Mouse (Mus musculus) midbrain, embryonic 10.5 days (tissue): Measurements from ENCODE around the gene Ptprd. TPM values are rescaled to one million over a fixed set of nuclear protein-coding genes. Genes with fewer than 3 reads are reported as not detected.

Experiments used
- DNase-seq: peaks from one replicate; pipeline ENCODE4 v3.0.0-alpha.2; 2017; ENCODE audit warnings: low spot score
- H3K27ac ChIP-seq: fragments of 300-500 bp; sonication (generic); replicated peaks from 2 replicates; pipeline ENCODE4 v1.5.1; 2016; ENCODE audit warnings: mild to moderate bottlenecking
- H3K27me3 ChIP-seq: fragments of 300-500 bp; sonication (generic); 2 replicates; pipeline ENCODE4 v1.6.1; 2016; ENCODE audit warnings: low read depth, mild to moderate bottlenecking; ENCODE audit not compliant: poor library complexity, severe bottlenecking
- H3K36me3 ChIP-seq: fragments of 300-500 bp; sonication (generic); 2 replicates; pipeline ENCODE4 v1.6.1; 2016; ENCODE audit warnings: mild to moderate bottlenecking, moderate library complexity
- H3K4me1 ChIP-seq: fragments of 300-500 bp; sonication (generic); 2 replicates; pipeline ENCODE4 v1.6.1; 2016
- H3K4me3 ChIP-seq: fragments of 300-500 bp; sonication (generic); 2 replicates; pipeline ENCODE4 v1.5.1; 2016; ENCODE audit warnings: mild to moderate bottlenecking, moderate library complexity
- H3K9me3 ChIP-seq: fragments of 300-500 bp; sonication (generic); replicated peaks from 2 replicates; pipeline ENCODE4 v1.6.1; 2016; ENCODE audit warnings: mild to moderate bottlenecking
- WGBS: fragments of 180-500 bp; shearing (Covaris S2); methylation state at CpG from one replicate; pipeline ENCODE4 v1.1.7; 2016; 5-methylcytosine and 5-hydroxymethylcytosine counted together
- polyA plus RNA-seq: library from polyadenylated mRNA; unstranded; fragments of >200 nt; fragmentation: Nextera tagmentation; extraction: Ambion mirVana; gene quantifications from 2 replicates; pipeline ENCODE4 v1.2.1, GENCODE M21; 2016

The Ptprd gene
- polyA plus RNA-seq, 1 experiment from 2014 or later: 9.6 TPM

- Histone ChIP-seq H3K9me3 (no peaks in the 10 kb centered on the region), H3K27me3 (no peaks in the 10 kb centered on the region), H3K27ac (peak overlapping the region; percentile 23; the same call in 1 of the 2 replicates), H3K4me3 (no peak overlapping the region), H3K4me1 (peaks cover 14% of the 10 kb centered on the region), H3K36me3 (no peaks in the 10 kb centered on the region)
- DNase-seq: no peak
- WGBS: 70% methylated on average over 5 of the region's 5 CpGs
These were observed 1973.2 kb downstream of the Ptprd start for GRCm38 (mm10) chr4:76238577-76238976.

GRCm38 (mm10) chr4:76237827-76238226, 1973.9 kb downstream of the Ptprd start:
- no peaks in the 10 kb centered on the region for H3K27me3 ChIP-seq
- H3K4me3 ChIP-seq: no peak overlapping the region
- no peak overlapping the region for H3K27ac ChIP-seq

GRCm38 (mm10) chr4:76223720-76224119, 1988.0 kb downstream of the Ptprd start:
- Histone ChIP-seq H3K4me1 (peaks cover 9% of the 10 kb centered on the region), H3K27me3 (no peaks in the 10 kb centered on the region), H3K9me3 (no peaks in the 10 kb centered on the region), H3K27ac (no peak overlapping the region), H3K36me3 (no peaks in the 10 kb centered on the region), H3K4me3 (no peak overlapping the region)
- 46% methylated on average over 3 of the region's 3 CpGs for WGBS
- no peak for DNase-seq

More at GRCm38 (mm10) chr4:76237827-76238226, 1973.9 kb downstream of the Ptprd start:
- Histone ChIP-seq H3K36me3 (no peaks in the 10 kb centered on the region), H3K4me1 (peaks cover 14% of the 10 kb centered on the region), H3K9me3 (no peaks in the 10 kb centered on the region)
- 90% methylated on average over 1 of the region's 1 CpGs for WGBS
- no peak for DNase-seq

GRCm38 (mm10) chr4:76222520-76222919, 1989.2 kb downstream of the Ptprd start:
- no peak overlapping the region for H3K4me3 ChIP-seq
- H3K27me3 ChIP-seq: no peaks in the 10 kb centered on the region
- peaks cover 9% of the 10 kb centered on the region for H3K4me1 ChIP-seq
- WGBS: 54% methylated on average over 2 of the region's 2 CpGs
- DNase-seq: no peak
- no peak overlapping the region for H3K27ac ChIP-seq
- H3K36me3 ChIP-seq: no peaks in the 10 kb centered on the region
- no peaks in the 10 kb centered on the region for H3K9me3 ChIP-seq

GRCm38 (mm10) chr4:76218065-76218464, 1993.7 kb downstream of the Ptprd start:
- no peaks in the 10 kb centered on the region for H3K36me3 ChIP-seq
- H3K27me3 ChIP-seq: no peaks in the 10 kb centered on the region
- no peak for DNase-seq
- 82% methylated on average over 1 of the region's 1 CpGs for WGBS
- no peak overlapping the region for H3K4me3 ChIP-seq
- H3K9me3 ChIP-seq: no peaks in the 10 kb centered on the region
- no peak overlapping the region for H3K27ac ChIP-seq
- no peaks in the 10 kb centered on the region for H3K4me1 ChIP-seq

GRCm38 (mm10) chr4:76215141-76215540, 1996.6 kb downstream of the Ptprd start:
- no peaks in the 10 kb centered on the region for H3K27me3 ChIP-seq
- 91% methylated on average over 1 of the region's 1 CpGs for WGBS
- H3K4me1 ChIP-seq: no peaks in the 10 kb centered on the region
- H3K9me3 ChIP-seq: no peaks in the 10 kb centered on the region
- H3K36me3 ChIP-seq: no peaks in the 10 kb centered on the region
- H3K4me3 ChIP-seq: no peak overlapping the region
- H3K27ac ChIP-seq: no peak overlapping the region
- no peak for DNase-seq

GRCm38 (mm10) chr4:76199321-76199720, 2012.4 kb downstream of the Ptprd start:
- no peak for DNase-seq
- no peak overlapping the region for H3K4me3 ChIP-seq
- 84% methylated on average over 1 of the region's 1 CpGs for WGBS
- peaks cover 9% of the 10 kb centered on the region for H3K4me1 ChIP-seq
- no peaks in the 10 kb centered on the region for H3K9me3 ChIP-seq
- H3K27me3 ChIP-seq: no peaks in the 10 kb centered on the region
- H3K27ac ChIP-seq: no peak overlapping the region
- no peaks in the 10 kb centered on the region for H3K36me3 ChIP-seq

GRCm38 (mm10) chr4:76194762-76195161, 2017.0 kb downstream of the Ptprd start:
- WGBS: 96% methylated on average over 3 of the region's 3 CpGs

GRCm38 (mm10) chr4:76193496-76193895, 2018.3 kb downstream of the Ptprd start:
- H3K27me3 ChIP-seq: no peaks in the 10 kb centered on the region
- H3K27ac ChIP-seq: no peak overlapping the region
- WGBS: 90% methylated on average over 3 of the region's 3 CpGs
- H3K4me3 ChIP-seq: no peak overlapping the region
- H3K9me3 ChIP-seq: no peaks in the 10 kb centered on the region
- no peaks in the 10 kb centered on the region for H3K36me3 ChIP-seq
- H3K4me1 ChIP-seq: peaks cover 9% of the 10 kb centered on the region
- no peak for DNase-seq

More at GRCm38 (mm10) chr4:76194762-76195161, 2017.0 kb downstream of the Ptprd start:
- Histone ChIP-seq H3K4me3 (no peak overlapping the region), H3K9me3 (no peaks in the 10 kb centered on the region), H3K36me3 (no peaks in the 10 kb centered on the region), H3K27me3 (no peaks in the 10 kb centered on the region), H3K27ac (no peak overlapping the region), H3K4me1 (peaks cover 9% of the 10 kb centered on the region)
- DNase-seq: no peak

GRCm38 (mm10) chr4:76192031-76192430, 2019.7 kb downstream of the Ptprd start:
- Histone ChIP-seq H3K9me3 (no peaks in the 10 kb centered on the region), H3K4me3 (no peak overlapping the region), H3K36me3 (no peaks in the 10 kb centered on the region), H3K27me3 (no peaks in the 10 kb centered on the region), H3K4me1 (peaks cover 9% of the 10 kb centered on the region), H3K27ac (no peak overlapping the region)
- WGBS: 95% methylated on average over 1 of the region's 1 CpGs
- no peak for DNase-seq

GRCm38 (mm10) chr4:76190788-76191187, 2021.0 kb downstream of the Ptprd start:
- WGBS: 43% methylated on average over 1 of the region's 1 CpGs
- Histone ChIP-seq H3K27me3 (no peaks in the 10 kb centered on the region), H3K4me3 (no peak overlapping the region), H3K27ac (no peak overlapping the region), H3K4me1 (peaks cover 2% of the 10 kb centered on the region), H3K9me3 (no peaks in the 10 kb centered on the region), H3K36me3 (no peaks in the 10 kb centered on the region)
- no peak for DNase-seq

GRCm38 (mm10) chr4:76183095-76183494, 2028.7 kb downstream of the Ptprd start:
- H3K27ac ChIP-seq: no peak overlapping the region
- H3K4me3 ChIP-seq: no peak overlapping the region
- WGBS: 90% methylated on average over 3 of the region's 3 CpGs
- H3K4me1 ChIP-seq: peaks cover 10% of the 10 kb centered on the region; the same call in 1 of the 2 replicates
- no peaks in the 10 kb centered on the region for H3K36me3 ChIP-seq
- no peaks in the 10 kb centered on the region for H3K9me3 ChIP-seq
- H3K27me3 ChIP-seq: no peaks in the 10 kb centered on the region
- no peak for DNase-seq

- Histone ChIP-seq H3K9me3 (no peaks in the 10 kb centered on the region), H3K27me3 (no peaks in the 10 kb centered on the region), H3K27ac (no peak overlapping the region), H3K4me1 (peaks cover 13% of the 10 kb centered on the region; the same call in 1 of the 2 replicates), H3K4me3 (no peak overlapping the region), H3K36me3 (no peaks in the 10 kb centered on the region)
- WGBS: 88% methylated on average over 8 of the region's 8 CpGs
- DNase-seq: no peak
These were observed 2032.3 kb downstream of the Ptprd start for GRCm38 (mm10) chr4:76179497-76179896.

GRCm38 (mm10) chr4:76175086-76175485, 2036.7 kb downstream of the Ptprd start:
- Histone ChIP-seq H3K4me1 (peaks cover 8% of the 10 kb centered on the region; the same call in 1 of the 2 replicates), H3K4me3 (no peak overlapping the region), H3K9me3 (no peaks in the 10 kb centered on the region), H3K27me3 (no peaks in the 10 kb centered on the region), H3K36me3 (no peaks in the 10 kb centered on the region), H3K27ac (no peak overlapping the region)
- no peak for DNase-seq
- 83% methylated on average over 1 of the region's 1 CpGs for WGBS
